Mouse (Mus musculus) megakaryocyte, adult 5-6 weeks (primary cell): ENCODE results near the gene Tmem69. TPM values are rescaled to one million over a fixed set of nuclear protein-coding genes. Genes with fewer than 3 reads are reported as not detected.

Experiments used
- total RNA-seq, 2 experiments: library from RNA; stranded (forward) in 1 of 2; stranded (reverse) in 1 of 2; fragments of 153-499, 151-499 nt in 1 of 2; fragments of 221-1000, 200-1000 nt in 1 of 2; gene quantifications; 2 replicates each; pipeline versions ENCODE4 v1.2.3 to v1.2.4; 2015 to 2017

The Tmem69 gene
- total RNA-seq, 2 experiments from 2014 or later: 5.5 to 17.5 TPM

Other genes starting within 250 kb of the Tmem69 start
- gene Mast2, start 91.8 kb downstream of the Tmem69 start, total RNA-seq (2015): 22.1 and 28.7 TPM in 2 replicates
- 10.5 and 11.7 TPM in 2 replicates for gene Mast2, start 91.8 kb downstream of the Tmem69 start, total RNA-seq (2017)
- gene Ipp, start 48.4 kb downstream of the Tmem69 start, total RNA-seq (2015): 5.8 and 7.5 TPM in 2 replicates
- gene Ipp, start 48.4 kb downstream of the Tmem69 start, total RNA-seq (2017): 10.2 and 10.8 TPM in 2 replicates
- gene Gpbp1l1, start 1.7 kb upstream of the Tmem69 start, total RNA-seq (2015): 78.7 and 84.3 TPM in 2 replicates
- 139 and 162 TPM in 2 replicates for gene Gpbp1l1, start 1.7 kb upstream of the Tmem69 start, total RNA-seq (2017)
- 2.7 and 3.3 TPM in 2 replicates for gene Ccdc17, start 40.7 kb upstream of the Tmem69 start, total RNA-seq (2015)
- 2.6 and 4.3 TPM in 2 replicates for gene Ccdc17, start 40.7 kb upstream of the Tmem69 start, total RNA-seq (2017)
- gene Nasp, start 72.0 kb upstream of the Tmem69 start, total RNA-seq (2015): 95.7 and 101 TPM in 2 replicates
- gene Nasp, start 72.0 kb upstream of the Tmem69 start, total RNA-seq (2017): 225 and 236 TPM in 2 replicates
- 465 and 471 TPM in 2 replicates for gene Akr1a1, start 95.7 kb upstream of the Tmem69 start, total RNA-seq (2015)
- 733 and 897 TPM in 2 replicates for gene Akr1a1, start 95.7 kb upstream of the Tmem69 start, total RNA-seq (2017)
- gene Prdx1, start 129.6 kb upstream of the Tmem69 start, total RNA-seq (2015): 556 and 644 TPM in 2 replicates
- 344 and 395 TPM in 2 replicates for gene Prdx1, start 129.6 kb upstream of the Tmem69 start, total RNA-seq (2017)
- 8.1 and 10.9 TPM in 2 replicates for gene Mmachc, start 152.5 kb upstream of the Tmem69 start, total RNA-seq (2015)
- 5.2 and 6.4 TPM in 2 replicates for gene Mmachc, start 152.5 kb upstream of the Tmem69 start, total RNA-seq (2017)
- 34.7 and 36.2 TPM in 2 replicates for gene Ccdc163, start 152.6 kb upstream of the Tmem69 start, total RNA-seq (2015)
- gene Ccdc163, start 152.6 kb upstream of the Tmem69 start, total RNA-seq (2017): 19.2 and 23.4 TPM in 2 replicates
- gene Tesk2, start 165.0 kb upstream of the Tmem69 start, total RNA-seq (2015): 29.1 and 38.5 TPM in 2 replicates
- gene Tesk2, start 165.0 kb upstream of the Tmem69 start, total RNA-seq (2017): 22.8 and 24.3 TPM in 2 replicates